Mouse (Mus musculus): ENCODE measurements around the gene Dkkl1. TPM values are rescaled to one million over a fixed set of nuclear protein-coding genes. Genes with fewer than 3 reads are reported as not detected.
A peak's percentile ranks its signal among the peaks of the same experiment; 100 is the strongest.

Gene Dkkl1
- polyA plus RNA-seq, 1 experiment from 2014 or later = 1.2 TPM

- no peak overlapping the region for H3K27ac ChIP-seq
- 90% methylated on average over 8 of the region's 8 CpGs for WGBS
- no peaks in the 10 kb centered on the region for H3K9me3 ChIP-seq (replicated peaks)
- ATAC-seq (replicated peaks; ENCODE audit: insufficient number of reproducible peaks, insufficient read depth, low FRiP score, low read depth) = no peak
- no peak overlapping the region for H3K9ac ChIP-seq
- H3K27me3 ChIP-seq = no peaks in the 10 kb centered on the region
- H3K4me1 ChIP-seq (replicated peaks) = peaks cover 19% of the 10 kb centered on the region
- no peak overlapping the region for H3K4me2 ChIP-seq
- H3K36me3 ChIP-seq = peaks cover 80% of the 10 kb centered on the region
- no peak overlapping the region for H3K4me3 ChIP-seq
Observed at GRCm38 (mm10) chr7:45229046-45229445, 17.1 kb upstream of the Dkkl1 start.

GRCm38 (mm10) chr7:45228548-45228947 is 16.6 kb upstream of the Dkkl1 start:
- 91% methylated on average over 18 of the region's 18 CpGs for WGBS
- no peaks in the 10 kb centered on the region for H3K9me3 ChIP-seq (replicated peaks)
- H3K27ac ChIP-seq = no peak overlapping the region
- no peak overlapping the region for H3K9ac ChIP-seq
- no peak overlapping the region for H3K4me3 ChIP-seq
- no peak overlapping the region for H3K4me2 ChIP-seq
- no peaks in the 10 kb centered on the region for H3K27me3 ChIP-seq
- H3K4me1 ChIP-seq (replicated peaks) = peaks cover 14% of the 10 kb centered on the region
- no peak for ATAC-seq (replicated peaks; ENCODE audit: insufficient number of reproducible peaks, insufficient read depth, low FRiP score, low read depth)
- H3K36me3 ChIP-seq = peaks cover 85% of the 10 kb centered on the region

- Histone ChIP-seq H3K4me3 (no peak overlapping the region), H3K27ac (no peak overlapping the region), H3K36me3 (peaks cover 88% of the 10 kb centered on the region), H3K4me2 (no peak overlapping the region), H3K27me3 (no peaks in the 10 kb centered on the region), H3K9ac (no peak overlapping the region), H3K4me1 (replicated peaks) (no peaks in the 10 kb centered on the region), H3K9me3 (replicated peaks) (no peaks in the 10 kb centered on the region)
- no peak for ATAC-seq (replicated peaks; ENCODE audit: insufficient number of reproducible peaks, insufficient read depth, low FRiP score, low read depth)
- WGBS = 97% methylated on average over 5 of the region's 5 CpGs
Observed at GRCm38 (mm10) chr7:45226421-45226820, 14.5 kb upstream of the Dkkl1 start.

GRCm38 (mm10) chr7:45224826-45225225 is 12.9 kb upstream of the Dkkl1 start:
- no peak overlapping the region for H3K4me3 ChIP-seq
- H3K9me3 ChIP-seq (replicated peaks) = no peaks in the 10 kb centered on the region
- peaks cover 97% of the 10 kb centered on the region for H3K36me3 ChIP-seq
- H3K27me3 ChIP-seq = no peaks in the 10 kb centered on the region
- 93% methylated on average over 7 of the region's 7 CpGs for WGBS
- H3K4me1 ChIP-seq (replicated peaks) = no peaks in the 10 kb centered on the region
- no peak overlapping the region for H3K27ac ChIP-seq
- H3K9ac ChIP-seq = no peak overlapping the region
- no peak overlapping the region for H3K4me2 ChIP-seq
- no peak for ATAC-seq (replicated peaks; ENCODE audit: insufficient number of reproducible peaks, insufficient read depth, low FRiP score, low read depth)

- Histone ChIP-seq H3K36me3 (peaks cover 88% of the 10 kb centered on the region), H3K4me3 (no peak overlapping the region), H3K4me2 (no peak overlapping the region), H3K4me1 (replicated peaks) (peaks cover 24% of the 10 kb centered on the region), H3K9me3 (replicated peaks) (no peaks in the 10 kb centered on the region), H3K27me3 (no peaks in the 10 kb centered on the region), H3K27ac (no peak overlapping the region), H3K9ac (no peak overlapping the region)
- ATAC-seq (replicated peaks; ENCODE audit: insufficient number of reproducible peaks, insufficient read depth, low FRiP score, low read depth) = no peak
- WGBS = 70% methylated on average over 2 of the region's 2 CpGs
Observed at GRCm38 (mm10) chr7:45221680-45222079, 9.7 kb upstream of the Dkkl1 start.

GRCm38 (mm10) chr7:45216442-45217183 is 4.7 kb upstream of the Dkkl1 start:
- Histone ChIP-seq H3K9ac (peak overlapping the region; percentile 84), H3K4me3 (peak overlapping the region; percentile 63), H3K4me2 (peak overlapping the region; percentile 76), H3K9me3 (replicated peaks) (no peaks in the 10 kb centered on the region), H3K27ac (peak overlapping the region; percentile 84), H3K4me1 (replicated peaks) (peaks cover 33% of the 10 kb centered on the region), H3K27me3 (peaks cover 8% of the 10 kb centered on the region), H3K36me3 (peaks cover 38% of the 10 kb centered on the region)
- 1% methylated on average over 13 of the region's 13 CpGs for WGBS
- peak; percentile 87 for ATAC-seq (replicated peaks; ENCODE audit: insufficient number of reproducible peaks, insufficient read depth, low FRiP score, low read depth)

GRCm38 (mm10) chr7:45215673-45216441 is 3.9 kb upstream of the Dkkl1 start, which contains the start of gene Tead2:
Tead2 (plus strand) TSS chr7:45215753.
- peak; percentile 65 for ATAC-seq (replicated peaks; ENCODE audit: insufficient number of reproducible peaks, insufficient read depth, low FRiP score, low read depth)
- Histone ChIP-seq H3K27ac (peak within 1 kb of the TSS; percentile 84), H3K27me3 (peaks cover 15% of the 10 kb centered on the region), H3K4me2 (peak within 1 kb of the TSS; percentile 76), H3K9ac (peak within 1 kb of the TSS; percentile 84), H3K9me3 (replicated peaks) (no peaks in the 10 kb centered on the region), H3K36me3 (peaks cover 30% of the 10 kb centered on the region), H3K4me1 (replicated peaks) (peaks cover 39% of the 10 kb centered on the region), H3K4me3 (peak within 1 kb of the TSS; percentile 63)
- under 1% methylated on average over 55 of the region's 55 CpGs for WGBS

- H3K9ac ChIP-seq = no peak overlapping the region
- peaks cover 26% of the 10 kb centered on the region for H3K27me3 ChIP-seq
- H3K36me3 ChIP-seq = peaks cover 11% of the 10 kb centered on the region; the same call in 1 of the 2 replicates
- no peaks in the 10 kb centered on the region for H3K9me3 ChIP-seq (replicated peaks)
- H3K4me3 ChIP-seq = no peak overlapping the region
- H3K4me2 ChIP-seq = no peak overlapping the region
- ATAC-seq (replicated peaks; ENCODE audit: insufficient number of reproducible peaks, insufficient read depth, low FRiP score, low read depth) = no peak
- WGBS = 72% methylated on average over 5 of the region's 5 CpGs
- H3K27ac ChIP-seq = no peak overlapping the region
- H3K4me1 ChIP-seq (replicated peaks) = peaks cover 33% of the 10 kb centered on the region
Observed at GRCm38 (mm10) chr7:45213708-45214107, 1.8 kb upstream of the Dkkl1 start.

GRCm38 (mm10) chr7:45212356-45212755 is 409 bp upstream of the Dkkl1 start:
- H3K4me2 ChIP-seq = no peak overlapping the region
- WGBS = 72% methylated on average over 7 of the region's 7 CpGs
- peaks cover 22% of the 10 kb centered on the region for H3K4me1 ChIP-seq (replicated peaks)
- H3K9ac ChIP-seq = no peak overlapping the region
- H3K27me3 ChIP-seq = peaks cover 26% of the 10 kb centered on the region
- no peak for ATAC-seq (replicated peaks; ENCODE audit: insufficient number of reproducible peaks, insufficient read depth, low FRiP score, low read depth)
- no peaks in the 10 kb centered on the region for H3K9me3 ChIP-seq (replicated peaks)
- no peak overlapping the region for H3K4me3 ChIP-seq
- H3K36me3 ChIP-seq = no peaks in the 10 kb centered on the region
- H3K27ac ChIP-seq = no peak overlapping the region

- WGBS = 41% methylated on average over 10 of the region's 10 CpGs
- Histone ChIP-seq H3K4me3 (0 out of 2 replicates have a peak overlapping the region, but pooled peaks have one; percentile 16), H3K4me2 (peak overlapping the region; percentile 52), H3K36me3 (no peaks in the 10 kb centered on the region), H3K4me1 (replicated peaks) (peaks cover 13% of the 10 kb centered on the region), H3K9ac (no peak overlapping the region), H3K9me3 (replicated peaks) (no peaks in the 10 kb centered on the region), H3K27ac (no peak overlapping the region), H3K27me3 (peaks cover 26% of the 10 kb centered on the region)
- ATAC-seq (replicated peaks; ENCODE audit: insufficient number of reproducible peaks, insufficient read depth, low FRiP score, low read depth) = no peak
Observed at GRCm38 (mm10) chr7:45211070-45211469, 877 bp downstream of the Dkkl1 start.

GRCm38 (mm10) chr7:45208260-45208659 is 3.7 kb downstream of the Dkkl1 start:
- Histone ChIP-seq H3K4me1 (replicated peaks) (peaks cover 13% of the 10 kb centered on the region; the same call in 1 of the 2 replicates), H3K9ac (no peak overlapping the region), H3K4me3 (no peak overlapping the region), H3K9me3 (replicated peaks) (no peaks in the 10 kb centered on the region), H3K36me3 (no peaks in the 10 kb centered on the region), H3K27me3 (peaks cover 26% of the 10 kb centered on the region), H3K4me2 (no peak overlapping the region), H3K27ac (no peak overlapping the region)
- no peak for ATAC-seq (replicated peaks; ENCODE audit: insufficient number of reproducible peaks, insufficient read depth, low FRiP score, low read depth)
- 80% methylated on average over 6 of the region's 6 CpGs for WGBS
